Mouse (Mus musculus): ENCODE results near the gene Foxp3.

The Foxp3 gene

DNA sequence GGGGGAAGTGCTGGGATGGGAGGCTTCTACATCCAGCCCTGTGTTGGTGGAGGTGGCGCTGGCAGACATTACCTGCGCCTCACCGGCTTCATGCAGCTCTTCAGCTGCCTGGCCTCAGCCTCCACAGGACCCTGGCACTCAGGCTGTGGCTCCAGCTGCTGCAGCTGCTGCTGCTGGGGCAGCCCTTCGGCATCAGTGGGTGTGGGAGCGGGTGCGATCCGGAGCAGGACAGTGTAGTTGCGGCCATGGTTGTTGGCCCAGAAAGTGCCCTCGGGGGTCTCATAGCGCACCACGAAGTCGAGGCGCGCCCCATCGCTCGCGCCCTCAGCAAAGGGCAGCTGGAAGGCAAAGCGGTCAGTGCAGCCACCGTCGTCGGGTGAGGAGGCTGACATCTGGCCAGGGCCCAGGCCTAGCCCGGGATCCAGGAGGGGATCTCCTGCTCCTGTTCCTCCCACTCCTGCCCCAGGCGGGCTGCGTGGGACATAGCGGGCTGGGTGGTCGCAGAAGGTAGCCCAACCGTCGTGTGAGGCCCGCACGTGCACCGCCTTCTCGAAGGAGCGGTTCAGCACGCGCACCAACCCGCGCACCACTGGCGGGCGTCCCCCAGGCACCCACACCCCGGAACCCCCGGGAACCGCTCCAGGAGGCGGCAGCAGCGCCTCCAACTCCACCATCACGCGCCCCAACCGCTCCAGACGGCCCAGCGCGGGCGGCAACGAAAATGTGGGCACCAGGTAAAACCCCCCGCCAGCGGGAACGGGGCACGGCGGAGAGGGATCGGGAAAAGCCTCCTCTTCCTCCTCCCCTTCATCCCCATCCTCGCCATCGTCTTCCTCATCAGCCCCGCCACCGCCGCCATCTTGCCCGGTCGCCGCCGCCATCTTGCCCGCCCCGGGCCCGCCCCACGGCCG, at the start of gene Foxp3:
Foxp3 (plus strand) TSS at position 469 of the 911 bp plus-strand sequence.
- in situ Hi-C loops (cut with MboI): no loop called here

DNA sequence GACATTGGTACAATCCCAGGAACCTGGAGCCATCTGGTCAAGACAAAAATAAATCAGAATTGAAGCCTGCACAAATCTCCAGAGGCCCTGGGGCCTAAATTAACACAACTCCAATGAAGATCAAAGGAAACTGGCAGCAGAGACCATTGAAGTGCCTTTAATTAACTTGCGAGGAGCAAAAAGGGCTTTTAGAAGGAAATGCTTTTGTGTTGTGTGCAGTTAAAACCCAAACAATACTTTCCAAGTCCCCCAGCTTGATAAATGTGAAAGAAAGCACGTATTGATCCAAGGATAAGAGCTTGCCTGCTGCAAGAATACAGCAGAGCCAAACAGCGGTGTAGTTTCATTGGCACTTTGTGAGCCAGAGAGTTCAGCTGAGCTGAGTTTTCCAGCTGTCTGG, 48.5 kb upstream of the Foxp3 start:
- in situ Hi-C loops (cut with MboI): no loop called here

DNA sequence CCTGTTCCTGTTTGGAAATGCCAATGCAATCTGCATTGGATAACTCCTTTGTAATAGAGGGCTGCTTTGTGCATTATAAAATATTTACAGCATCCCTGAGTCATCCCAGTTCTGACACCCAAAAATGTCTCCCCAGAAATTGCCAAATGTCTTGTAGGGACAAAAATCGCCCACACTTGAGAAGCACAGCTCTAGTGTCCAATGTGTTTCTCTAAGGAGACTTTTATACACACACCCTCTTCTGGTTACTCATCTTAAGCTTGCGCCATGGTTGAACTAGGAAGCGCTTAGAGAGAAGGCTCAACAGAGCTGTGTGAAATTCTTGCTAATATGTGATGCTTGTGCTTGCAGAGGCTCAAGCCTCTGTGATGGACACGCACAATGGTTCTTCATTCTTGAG, 20.0 kb upstream of the Foxp3 start:
- in situ Hi-C loops (cut with MboI): no loop called here

DNA sequence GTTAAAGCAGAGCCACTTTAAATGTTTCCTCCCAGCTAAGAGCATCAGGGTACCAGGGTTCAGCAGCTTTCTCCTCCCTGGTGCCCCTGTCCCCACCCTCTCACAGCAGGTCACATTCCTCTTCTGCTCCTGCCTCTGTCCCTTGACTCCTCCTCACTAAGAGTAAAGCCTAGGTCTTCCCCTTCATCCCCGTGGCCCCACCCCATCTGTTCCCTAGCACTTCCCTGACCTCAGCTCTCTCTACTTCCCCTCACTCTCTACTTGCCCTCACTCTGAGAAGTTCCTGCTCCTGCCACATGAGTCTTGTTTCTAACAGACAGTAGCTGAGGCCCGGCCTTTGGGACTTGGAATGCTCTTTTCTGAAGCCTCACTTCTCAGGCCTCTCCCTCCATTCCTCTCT, 10.4 kb upstream of the Foxp3 start:
- in situ Hi-C loops (cut with MboI): no loop called here

GRCm38 (mm10) chrX:7566352-7566751, 7.1 kb upstream of the Foxp3 start:
- in situ Hi-C loops (cut with MboI): no loop called here

DNA sequence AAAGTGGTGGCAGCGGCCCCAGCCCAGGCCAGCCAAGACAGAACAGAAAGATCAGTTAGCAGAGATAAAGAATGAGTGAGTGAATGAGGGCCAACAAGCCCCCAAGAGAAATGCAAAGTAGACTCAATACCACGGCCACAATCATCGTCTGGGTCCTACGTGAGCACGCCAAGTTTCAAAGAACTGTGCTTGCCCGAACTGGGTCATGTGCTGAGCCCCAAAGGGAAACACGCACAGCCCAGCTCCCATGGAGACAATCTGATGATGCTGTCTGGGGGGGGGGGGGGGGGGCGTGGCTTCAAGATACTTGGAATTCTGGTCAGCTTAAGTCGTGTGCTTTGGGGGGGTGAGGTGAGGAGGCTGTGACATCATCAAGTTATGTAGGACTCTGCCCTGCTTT, 6.0 kb upstream of the Foxp3 start:
- in situ Hi-C loops (cut with MboI): no loop called here

GRCm38 (mm10) chrX:7570481-7571175, 2.8 kb upstream of the Foxp3 start:
- in situ Hi-C loops (cut with MboI): no loop called here

GRCm38 (mm10) chrX:7571565-7572136, 1.8 kb upstream of the Foxp3 start:
- in situ Hi-C loops (cut with MboI): no loop called here

- in situ Hi-C loops (cut with MboI): no loop called here
Observed at GRCm38 (mm10) chrX:7572466-7572865, 978 bp upstream of the Foxp3 start.

- in situ Hi-C loops (cut with MboI): no loop called here
Observed at GRCm38 (mm10) chrX:7574087-7574884, 842 bp downstream of the Foxp3 start, which contains the start of gene Ppp1r3f. Gene Ppp1r3f, minus strand, starts transcription at chrX:7574283.

DNA sequence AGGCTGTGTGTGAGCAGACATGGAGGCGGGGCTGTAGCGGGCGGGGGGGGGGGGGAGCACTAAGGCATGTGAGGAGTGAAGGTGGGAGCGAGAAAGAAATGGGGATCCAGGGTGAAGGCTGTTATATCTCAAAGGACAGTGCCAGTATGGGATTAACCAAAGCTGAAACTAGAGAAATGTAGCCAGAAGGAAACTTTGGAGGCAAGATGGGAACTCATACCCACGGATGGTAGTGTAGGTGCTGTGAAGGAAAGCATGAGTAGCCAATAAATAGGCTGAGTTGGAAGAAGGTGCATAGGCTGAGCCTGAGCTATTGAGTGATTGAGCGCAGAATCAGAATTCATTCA, 1.4 kb downstream of the Foxp3 start:
- in situ Hi-C loops (cut with MboI): no loop called here

DNA sequence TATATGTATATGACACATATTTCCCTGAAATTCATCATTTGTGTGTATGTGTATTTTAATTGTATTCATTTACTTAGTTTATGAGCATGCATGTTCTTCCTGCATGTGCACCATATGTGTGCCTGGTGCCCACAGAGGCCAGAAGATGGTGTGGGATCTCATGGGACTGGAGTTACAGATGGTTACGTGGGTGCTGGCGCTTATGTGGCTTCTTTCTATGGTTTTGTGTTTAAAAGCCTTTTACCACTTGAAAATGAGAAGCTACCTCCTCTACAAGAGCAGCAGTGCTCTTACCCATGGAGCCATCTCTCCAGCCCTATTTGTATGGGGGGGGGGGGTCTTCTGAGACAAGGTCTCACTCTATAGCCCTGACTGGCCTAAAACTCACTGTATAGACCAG, 7.7 kb downstream of the Foxp3 start:
- in situ Hi-C loops (cut with MboI): no loop called here

DNA sequence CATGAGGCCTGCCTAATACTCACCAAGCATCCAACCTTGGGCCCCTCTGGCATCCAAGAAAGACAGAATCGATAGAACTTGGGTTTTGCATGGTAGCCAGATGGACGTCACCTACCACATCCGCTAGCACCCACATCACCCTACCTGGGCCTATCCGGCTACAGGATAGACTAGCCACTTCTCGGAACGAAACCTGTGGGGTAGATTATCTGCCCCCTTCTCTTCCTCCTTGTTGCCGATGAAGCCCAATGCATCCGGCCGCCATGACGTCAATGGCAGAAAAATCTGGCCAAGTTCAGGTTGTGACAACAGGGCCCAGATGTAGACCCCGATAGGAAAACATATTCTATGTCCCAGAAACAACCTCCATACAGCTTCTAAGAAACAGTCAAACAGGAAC, 10.4 kb downstream of the Foxp3 start:
- in situ Hi-C loops (cut with MboI): no loop called here

- in situ Hi-C loops (cut with MboI): no loop called here
Observed at GRCm38 (mm10) chrX:7586356-7586755, 12.9 kb downstream of the Foxp3 start.

DNA sequence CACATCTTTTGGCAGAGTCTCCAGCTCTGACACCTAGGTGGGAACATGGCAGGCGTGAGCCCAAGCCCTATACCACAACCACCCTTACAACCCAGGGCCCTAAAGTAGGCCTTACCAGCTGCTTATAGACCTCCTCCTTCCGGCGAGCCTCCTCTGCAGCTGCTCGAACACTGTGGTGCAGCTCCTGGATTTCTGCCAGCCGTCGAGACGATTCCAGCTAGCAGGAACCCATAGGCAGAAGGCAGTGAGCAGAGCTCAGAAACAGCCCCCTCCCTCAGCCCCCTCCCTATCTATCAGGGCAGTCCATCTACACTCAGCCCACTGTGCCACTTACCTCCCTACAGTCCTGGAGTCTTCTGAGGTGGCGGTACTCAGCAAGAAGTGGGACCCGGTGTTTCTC, 21.9 kb downstream of the Foxp3 start:
- in situ Hi-C loops (cut with MboI): no loop called here

DNA sequence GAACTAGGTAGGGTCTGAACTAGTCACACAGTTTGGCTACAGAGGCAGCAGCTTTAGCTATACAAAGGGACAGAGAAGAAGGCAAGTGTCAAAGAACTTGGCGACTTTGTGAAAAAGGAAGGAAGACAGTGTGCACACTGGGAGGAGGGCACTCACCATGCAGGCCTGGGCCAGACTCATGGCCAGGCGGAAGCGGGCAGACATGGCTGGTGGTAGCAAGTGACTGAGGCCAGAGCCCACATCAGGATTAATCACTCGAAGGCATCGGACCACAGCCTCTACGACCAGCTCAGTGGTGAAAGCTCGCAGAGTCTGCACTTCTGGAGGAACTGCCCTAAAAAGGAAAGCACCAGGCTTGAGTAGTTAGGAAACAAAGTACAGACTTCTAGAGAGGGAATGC, 30.6 kb downstream of the Foxp3 start:
- in situ Hi-C loops (cut with MboI): no loop called here

- in situ Hi-C loops (cut with MboI): no loop called here
Observed at GRCm38 (mm10) chrX:7604879-7605574, 31.6 kb downstream of the Foxp3 start, which contains the start of gene Ccdc22. Gene Ccdc22, minus strand, starts transcription at chrX:7605517.

- in situ Hi-C loops (cut with MboI): no loop called here
Observed at GRCm38 (mm10) chrX:7605575-7605941, 32.1 kb downstream of the Foxp3 start.

DNA sequence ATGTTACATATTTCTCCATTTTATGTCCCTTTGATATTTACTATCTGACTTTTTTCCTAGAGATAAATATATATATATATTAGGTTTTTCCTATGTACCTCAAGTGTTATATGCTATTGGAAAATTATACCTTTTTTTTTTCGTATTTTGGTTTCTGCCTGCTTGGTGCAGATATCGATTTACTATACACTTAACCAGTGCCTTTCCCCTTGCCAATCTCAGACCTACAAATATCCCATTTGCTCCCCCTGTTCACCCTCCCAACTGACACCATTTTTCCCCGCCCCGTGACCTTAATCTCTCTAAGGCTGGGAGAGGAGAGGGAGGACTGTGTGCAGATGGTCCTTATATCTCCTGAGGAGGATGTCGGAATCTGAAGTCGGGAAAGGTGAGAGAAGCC, 33.3 kb downstream of the Foxp3 start, which contains the start of gene Cacna1f:
Cacna1f (plus strand) TSS at position 301 of the 400 bp plus-strand sequence.
- in situ Hi-C loops (cut with MboI): no loop called here

DNA sequence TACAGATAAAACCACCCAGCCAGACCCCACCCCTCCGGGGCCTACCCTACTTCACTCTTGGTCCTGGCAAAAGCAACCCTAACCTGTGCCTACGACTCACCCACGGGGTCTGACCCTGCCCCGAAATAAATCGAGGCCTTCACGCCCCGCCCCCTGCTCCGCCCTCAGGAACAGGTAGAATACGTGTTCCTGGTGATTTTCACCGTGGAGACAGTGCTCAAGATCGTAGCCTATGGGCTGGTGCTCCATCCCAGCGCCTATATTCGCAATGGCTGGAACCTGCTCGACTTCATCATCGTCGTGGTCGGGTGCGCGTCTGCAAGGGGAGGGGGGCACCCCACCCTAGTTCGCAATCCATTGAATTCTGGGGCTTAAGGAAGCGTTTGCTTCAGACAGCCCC, 36.6 kb downstream of the Foxp3 start:
- in situ Hi-C loops (cut with MboI): no loop called here

GRCm38 (mm10) chrX:7610536-7611258, 37.3 kb downstream of the Foxp3 start:
- in situ Hi-C loops (cut with MboI): no loop called here

All from mature B cell (primary cell).